Mouse (Mus musculus): ENCODE results near the gene Psenen. TPM values are rescaled to one million over a fixed set of nuclear protein-coding genes. Genes with fewer than 3 reads are reported as not detected.

The Psenen gene
- total RNA-seq (2021): 100 to 1,000 TPM in 1 of 2 experiments, 10 to 100 TPM in 1; 93.7 to 104 TPM
- long read RNA-seq, experiment 1, transcript Psenen-201 (4 exons, 708 nt): major isoform, 24 of 26 reads
- long read RNA-seq, experiment 1, partial matches to known transcripts: 0 of 26 reads
- long read RNA-seq, experiment 1, other reads (novel, unspliced or antisense): 2 of 26 reads
- long read RNA-seq, experiment 2, transcript Psenen-201 (4 exons, 708 nt): major isoform, 22 of 24 reads
- long read RNA-seq, experiment 2, partial matches to known transcripts: 0 of 24 reads
- long read RNA-seq, experiment 2, other reads (novel, unspliced or antisense): 0 of 24 reads

- peak; percentile 95 for DNase-seq
These were observed at the start of gene Psenen, which contains the start of the genes U2af1l4 and Gm49396 for GRCm38 (mm10) chr7:30563117-30563905. Gene Psenen, minus strand, starts transcription at chr7:30563627. Gene U2af1l4, plus strand, starts transcription at chr7:30563301. Gene Gm49396, plus strand, starts transcription at chr7:30563344.

- DNase-seq: no peak
These were observed 49.4 kb upstream of the Psenen start, which contains the start of gene Upk1a for GRCm38 (mm10) chr7:30612654-30613402. Gene Upk1a, minus strand, starts transcription at chr7:30612847.

GRCm38 (mm10) chr7:30610043-30610442 lies 46.6 kb upstream of the Psenen start:
- DNase-seq: no peak

GRCm38 (mm10) chr7:30608476-30608875 lies 45.0 kb upstream of the Psenen start:
- no peak for DNase-seq

- peak; percentile 47 for DNase-seq
These were observed 44.4 kb upstream of the Psenen start for GRCm38 (mm10) chr7:30607706-30608309.

- DNase-seq: no peak
These were observed 41.5 kb upstream of the Psenen start for GRCm38 (mm10) chr7:30604944-30605343.

- DNase-seq: no peak
These were observed 41.0 kb upstream of the Psenen start for GRCm38 (mm10) chr7:30604424-30604823.

- no peak for DNase-seq
These were observed 39.2 kb upstream of the Psenen start for GRCm38 (mm10) chr7:30602583-30602982.

GRCm38 (mm10) chr7:30600651-30601050 lies 37.2 kb upstream of the Psenen start:
- DNase-seq: no peak

- peak; percentile 85 for DNase-seq
These were observed 36.5 kb upstream of the Psenen start for GRCm38 (mm10) chr7:30599933-30600353.

GRCm38 (mm10) chr7:30598786-30599185 lies 35.4 kb upstream of the Psenen start, which contains the start of gene Zbtb32:
Gene Zbtb32, minus strand, starts transcription at chr7:30598909.
- DNase-seq: no peak

- no peak for DNase-seq
These were observed 33.4 kb upstream of the Psenen start for GRCm38 (mm10) chr7:30596811-30597210.

GRCm38 (mm10) chr7:30596093-30596492 lies 32.7 kb upstream of the Psenen start:
- no peak for DNase-seq

- no peak for DNase-seq
These were observed 31.1 kb upstream of the Psenen start for GRCm38 (mm10) chr7:30594510-30595024.

GRCm38 (mm10) chr7:30593579-30594509 lies 30.4 kb upstream of the Psenen start:
- no peak for DNase-seq

- DNase-seq: no peak
These were observed 29.5 kb upstream of the Psenen start for GRCm38 (mm10) chr7:30592772-30593423.

- no peak for DNase-seq
These were observed 28.2 kb upstream of the Psenen start for GRCm38 (mm10) chr7:30591605-30591951.

- no peak for DNase-seq
These were observed 27.6 kb upstream of the Psenen start for GRCm38 (mm10) chr7:30590927-30591604.

Measured in gastrocnemius, postnatal 10 days (tissue).